15 mouse cellular contexts compared by ENCODE assay signal in genomic region chr15:80981176-80981575, GRCm38 (mm10).
"Had no signal": no experiment of that assay in that cellular context is flagged by ENCODE, and none has a peak within 500 bp of the region (broad histone marks: within the 10 kb centered on the region; RNA-seq: fewer than 3 reads in every experiment).

No protein-coding gene starts in this region.

- H3K4me3 ChIP-seq: layer of hippocampus, adult 2 months; limb, embryonic 12.5 days; lung, embryonic 15.5 days; midbrain, embryonic 13.5 days; myocyte; neural tube, embryonic 15.5 days had no signal

- DNase-seq: kidney, adult 11 months; kidney, adult 9 months; kidney, postnatal 4 days; lung, postnatal 14 days; right cerebral cortex, postnatal 4 days; spleen, adult 18-20 months; thymus, postnatal 14 days had no signal

- H3K4me2 ChIP-seq: limb, embryonic 12.5 days; lung, embryonic 15.5 days; midbrain, embryonic 13.5 days; neural tube, embryonic 15.5 days had no signal

- H3K27me3 ChIP-seq: limb, embryonic 12.5 days; lung, embryonic 15.5 days; midbrain, embryonic 13.5 days; neural tube, embryonic 15.5 days had no signal

- ATAC-seq: midbrain, embryonic 13.5 days had no signal

- H3K9me3 ChIP-seq: limb, embryonic 12.5 days; lung, embryonic 15.5 days; midbrain, embryonic 13.5 days; neural tube, embryonic 15.5 days had no signal

- H3K36me3 ChIP-seq: limb, embryonic 12.5 days; lung, embryonic 15.5 days; midbrain, embryonic 13.5 days; neural tube, embryonic 15.5 days had no signal

- H3K27ac ChIP-seq: kidney, postnatal 0 days; layer of hippocampus, adult 2 months; limb, embryonic 12.5 days; lung, embryonic 15.5 days; macrophage; midbrain, embryonic 13.5 days; neural tube, embryonic 15.5 days had no signal

- H3K9ac ChIP-seq: limb, embryonic 12.5 days; lung, embryonic 15.5 days; midbrain, embryonic 13.5 days; neural tube, embryonic 15.5 days had no signal
